Mouse (Mus musculus): ENCODE measurements around the gene Lrpprc. TPM values are rescaled to one million over a fixed set of nuclear protein-coding genes. Genes with fewer than 3 reads are reported as not detected.

The Lrpprc gene
- total RNA-seq, 2 experiments from 2014 or later: 73.2 to 82.1 TPM

- DNase-seq: no peak
These were observed 117.9 kb downstream of the Lrpprc start for GRCm38 (mm10) chr17:84672376-84673369.

DNA sequence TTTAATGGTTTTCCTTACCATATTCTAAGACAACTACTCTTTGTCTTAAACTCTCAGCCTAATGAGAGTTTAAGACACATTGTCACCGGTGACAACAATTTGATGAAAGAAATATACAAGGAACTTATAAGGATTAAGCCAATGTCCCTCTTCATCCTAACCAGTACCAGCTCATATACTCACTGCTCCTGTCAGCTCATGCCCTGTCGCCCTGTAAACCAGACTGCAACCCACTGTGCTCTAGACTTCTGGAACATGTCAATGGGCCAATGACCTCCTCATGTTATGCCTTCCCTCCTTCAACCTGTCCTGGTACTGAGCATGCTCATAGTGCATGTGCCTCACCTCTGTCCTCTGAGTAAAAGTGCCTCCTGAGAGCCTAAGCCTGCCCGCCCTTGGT lies 122.7 kb downstream of the Lrpprc start:
- no peak for DNase-seq

GRCm38 (mm10) chr17:84665691-84666090 lies 124.9 kb downstream of the Lrpprc start:
- DNase-seq: no peak

DNA sequence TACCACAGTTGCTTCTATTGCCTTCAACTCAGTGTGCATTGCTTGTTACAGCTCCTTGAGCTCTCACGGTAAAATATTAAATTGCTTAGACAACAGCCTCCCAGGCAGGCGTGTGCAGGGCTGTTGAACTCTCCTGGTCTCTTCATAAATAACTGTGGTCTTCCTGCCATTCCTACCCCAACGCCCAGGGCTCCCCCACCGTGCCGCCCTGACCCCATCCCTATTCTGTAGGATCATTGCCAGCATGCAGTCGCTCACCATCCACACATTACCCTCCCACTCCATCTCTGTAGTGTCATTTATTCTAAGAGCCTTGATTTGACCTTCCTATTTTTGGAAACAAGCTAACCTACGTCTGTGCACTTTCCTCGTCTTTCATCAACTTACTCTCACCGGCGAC lies 125.5 kb downstream of the Lrpprc start:
- DNase-seq: no peak

DNA sequence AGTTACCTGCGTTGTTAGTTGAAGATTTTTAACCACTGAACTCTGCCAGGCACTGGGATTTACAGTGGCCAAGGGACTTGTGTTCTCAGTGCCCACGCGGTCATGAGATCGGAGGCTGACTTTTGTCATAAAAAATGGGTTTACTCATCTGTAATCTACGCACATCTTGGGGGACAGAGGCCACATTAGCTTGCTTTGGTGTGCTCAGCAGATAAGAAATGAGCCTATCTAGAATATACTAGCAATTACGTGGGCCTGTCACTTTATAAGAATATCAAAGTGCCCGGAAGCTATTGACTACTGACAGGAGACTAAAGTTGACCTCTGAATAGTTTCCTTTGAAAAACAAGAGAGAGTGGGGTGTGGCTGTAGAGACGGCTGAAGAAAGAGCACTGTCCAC lies 131.6 kb downstream of the Lrpprc start:
- DNase-seq: no peak

- DNase-seq: no peak
These were observed 132.4 kb downstream of the Lrpprc start for GRCm38 (mm10) chr17:84658195-84658594.

- DNase-seq: no peak
These were observed 132.8 kb downstream of the Lrpprc start for GRCm38 (mm10) chr17:84657782-84658181.

DNA sequence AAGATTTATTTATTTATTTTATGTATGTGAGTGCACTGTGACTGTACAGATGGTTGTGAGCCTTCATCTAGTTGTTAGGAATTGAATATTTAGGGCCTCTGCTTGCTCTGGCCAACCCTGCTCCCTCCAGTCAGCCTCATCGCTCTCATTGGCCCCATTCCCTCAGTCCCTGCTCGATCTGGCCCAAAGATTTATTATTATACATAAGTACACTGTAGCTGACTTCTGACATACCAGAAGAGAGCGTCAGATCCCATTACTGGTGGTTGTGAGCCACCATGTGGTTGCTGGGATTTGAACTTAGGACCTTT lies 133.2 kb downstream of the Lrpprc start:
- DNase-seq: no peak

DNA sequence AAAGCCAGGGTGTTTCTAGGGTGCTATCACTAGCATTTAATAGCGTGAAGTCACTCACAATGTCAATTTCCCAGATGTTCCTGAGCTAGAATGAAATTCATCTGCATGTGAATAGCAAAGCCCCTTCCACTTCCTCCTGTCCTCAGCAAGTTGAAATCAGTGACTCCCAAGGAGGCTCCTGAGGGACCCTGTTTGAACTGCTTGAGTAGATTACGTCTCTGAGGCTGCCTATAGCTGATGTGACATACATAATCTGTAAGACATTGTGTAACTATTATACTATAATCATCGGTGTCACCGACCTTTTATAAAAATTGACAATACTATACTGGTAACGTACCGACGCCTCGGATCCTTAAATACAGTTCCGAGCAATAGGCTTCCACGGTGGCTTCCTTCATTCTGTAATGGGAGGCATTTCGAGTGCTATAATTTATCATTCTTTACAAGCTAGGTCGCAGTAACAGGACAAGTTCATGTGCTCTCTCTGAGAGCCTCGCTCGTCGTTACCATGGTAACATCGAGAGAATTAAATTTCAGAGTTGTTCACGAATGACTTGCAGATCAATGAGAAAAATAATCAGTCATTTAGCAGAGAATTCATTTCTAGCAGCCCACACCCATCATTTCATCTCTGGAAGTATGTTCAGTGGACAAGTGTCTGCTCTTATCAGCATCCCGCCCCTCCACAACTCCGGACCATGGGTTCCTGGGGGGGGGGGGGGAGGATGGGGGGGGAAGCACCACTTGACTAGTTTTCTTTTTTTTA lies 133.8 kb downstream of the Lrpprc start:
- no peak for DNase-seq

DNA sequence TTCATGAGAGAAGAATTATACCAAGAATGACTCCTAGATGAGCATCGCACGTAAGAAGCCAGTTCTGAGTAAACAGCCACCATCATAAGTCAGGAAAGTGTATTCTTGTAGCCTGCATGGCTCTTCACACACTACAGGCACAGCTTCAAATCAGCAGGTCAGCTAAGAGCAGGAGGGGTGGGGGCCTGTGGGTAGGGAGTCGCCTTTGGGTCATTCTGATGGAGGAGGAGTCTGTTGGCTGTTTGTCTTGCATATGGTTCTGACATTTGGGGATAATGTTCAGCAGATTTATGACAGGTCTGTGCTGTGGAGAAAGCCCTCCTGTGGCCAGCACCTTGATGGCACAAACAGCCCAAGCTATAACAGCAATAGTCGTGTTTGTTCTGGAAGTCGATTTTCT lies 134.4 kb downstream of the Lrpprc start:
- DNase-seq: no peak

Other genes with a start within 250 kb of the Lrpprc start
- gene Dync2li1, start 164.3 kb downstream of the Lrpprc start, total RNA-seq (2021): 10 to 100 TPM; 23.9 to 43.4 TPM
- not detected for gene Abcg8, start 114.5 kb downstream of the Lrpprc start, total RNA-seq (2021)
- not detected for gene Abcg5, start 107.8 kb downstream of the Lrpprc start, total RNA-seq (2021)
- gene Ppm1b, start 166.0 kb upstream of the Lrpprc start, total RNA-seq (2021): 100 to 1,000 TPM; 106 to 143 TPM
- under 1 TPM; 0.17 to 0.23 TPM for gene Slc3a1, start 237.6 kb upstream of the Lrpprc start, total RNA-seq (2021)